In the genomic region with DNA sequence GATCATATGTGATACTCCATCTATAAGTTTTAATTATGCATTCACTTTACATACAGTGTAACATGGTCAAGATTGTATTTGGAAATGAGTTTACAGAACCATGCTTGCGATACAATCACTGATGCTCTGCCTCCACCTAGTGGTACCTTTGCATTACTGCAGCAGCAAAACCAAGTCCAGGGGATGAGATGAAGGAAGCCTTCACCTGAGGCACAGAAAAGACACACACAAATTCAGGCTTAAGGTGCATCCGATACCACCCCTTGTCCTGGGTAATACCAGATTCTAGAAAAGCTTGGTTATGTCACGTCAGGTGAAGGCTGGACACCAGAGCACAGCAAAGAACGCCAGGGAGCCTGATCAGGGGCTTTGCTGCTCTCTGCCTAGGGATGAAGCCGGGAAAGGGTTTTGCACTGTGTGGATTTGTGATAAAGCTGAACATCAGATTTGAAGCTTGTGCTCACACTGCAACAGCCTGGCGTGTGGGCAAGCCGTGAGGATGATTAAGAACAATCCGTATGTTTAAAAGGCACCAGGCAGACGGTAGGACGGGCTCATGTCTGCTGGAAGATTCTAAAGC, we compare ENCODE assay signal across 8 mouse cellular contexts. TPM values are rescaled to one million over a fixed set of nuclear protein-coding genes. Genes with fewer than 3 reads are reported as not detected.
DNase-seq lines count a peak whose midpoint lies in the region; ATAC-seq and TF ChIP-seq lines count a peak whose summit lies in the region.
"Had no signal": no experiment of that assay in that cellular context is flagged by ENCODE, and none has a peak within 500 bp of the region (broad histone marks: within the 10 kb centered on the region; RNA-seq: fewer than 3 reads in every experiment).

No protein-coding gene starts in this region.

- 0 out of 2 replicates have a peak, but pooled peaks cover 3% of the 10 kb centered on the region for H3K36me3 ChIP-seq in ES-E14 (ENCODE audit: control insufficient read depth, insufficient read depth, low read length, poor library complexity, severe bottlenecking)
- H3K36me3 ChIP-seq in hindbrain, postnatal 0 days (ENCODE audit: insufficient read depth, low read length): peaks cover 12% of the 10 kb centered on the region

- TF ChIP-seq CTCF in embryonic fibroblast, embryonic 13.5 days (IDR thresholded peaks at IDR 0.05; ENCODE audit: borderline replicate concordance, insufficient read depth, low read length): peak; percentile 77; the same call in 1 of the 2 replicates
- TF ChIP-seq CTCF in hindbrain, postnatal 0 days (IDR thresholded peaks at IDR 0.05; ENCODE audit: low read depth): peak; percentile 100

- H3K4me3 ChIP-seq in ES-E14 (ENCODE audit: insufficient read depth in 1 of 2, low read depth in 1 of 2, low read length in 2 of 2, poor library complexity in 1 of 2, severe bottlenecking in 1 of 2): no peak overlapping the region
- H3K4me3 ChIP-seq in embryonic fibroblast, embryonic 13.5 days (ENCODE audit: insufficient read depth, low read length): no peak overlapping the region
- H3K4me3 ChIP-seq in hindbrain, postnatal 0 days (ENCODE audit: low read length): no peak overlapping the region
- H3K4me3 ChIP-seq: liver, embryonic 13.5 days had no signal

- ATAC-seq in hindbrain, postnatal 0 days: peak; percentile 72
- ATAC-seq in megakaryocyte progenitor cell, adult 5-6 weeks (replicated peaks; ENCODE audit: poor library complexity): peak; percentile 90

- in situ Hi-C loops in ES-E14 (cut with MboI; ENCODE audit: low sequenced_read_pairs in 2 of 2, unreplicated experiment in 2 of 2): loop anchor here in 1 of 2 experiments (10.0 kb wide), 1 partner anchor 335 kb away; no protein-coding TSS in a partner anchor

- H3K4me1 ChIP-seq in ES-E14 (ENCODE audit: control insufficient read depth in 2 of 2, insufficient read depth in 2 of 2, low read length in 2 of 2, poor library complexity in 1 of 2): peaks cover 1 to 5% of the 10 kb centered on the region in 2 experiments; a peak in 3 of 4 replicates
- H3K4me1 ChIP-seq in embryonic fibroblast, embryonic 13.5 days (ENCODE audit: control insufficient read depth, insufficient read depth, low read length): no peaks in the 10 kb centered on the region
- H3K4me1 ChIP-seq in hindbrain, postnatal 0 days (ENCODE audit: insufficient read depth, low read length): no peaks in the 10 kb centered on the region
- H3K4me1 ChIP-seq: liver, embryonic 13.5 days had no signal

- TF ChIP-seq POLR2A in embryonic fibroblast, embryonic 13.5 days (IDR thresholded peaks at IDR 0.05; ENCODE audit: low read depth, low read length): no peak

- H3K27ac ChIP-seq in ES-E14 (ENCODE audit: insufficient read depth, low read depth, low read length, poor library complexity, severe bottlenecking): no peak overlapping the region
- H3K27ac ChIP-seq in embryonic fibroblast, embryonic 13.5 days (ENCODE audit: insufficient read depth, low read length): no peak overlapping the region
- H3K27ac ChIP-seq in hindbrain, postnatal 0 days: no peak overlapping the region
- H3K27ac ChIP-seq: liver, embryonic 13.5 days had no signal

- no peak overlapping the region for H3K9ac ChIP-seq in ES-E14 (ENCODE audit: insufficient read depth, low read depth, low read length, poor library complexity, severe bottlenecking)
- H3K9ac ChIP-seq in hindbrain, postnatal 0 days (replicated peaks; ENCODE audit: low read length): no peak overlapping the region
- H3K9ac ChIP-seq: liver, embryonic 13.5 days had no signal

- no peak for DNase-seq in ES-E14 (ENCODE audit: low read depth, low spot score)
- peak; percentile 35 to 48 for DNase-seq in adrenal gland, postnatal 36 days
- DNase-seq in hindbrain, postnatal 0 days (ENCODE audit: low spot score): peak; percentile 81
- DNase-seq in layer of hippocampus, postnatal 14 days (ENCODE audit: low spot score in 2 of 2): peak; percentile 61 to 73
- DNase-seq in right cerebral cortex, postnatal 4 days: peak; percentile 40
- DNase-seq: liver, embryonic 13.5 days had no signal

- no peaks in the 10 kb centered on the region for H3K27me3 ChIP-seq in hindbrain, postnatal 0 days (ENCODE audit: insufficient read depth, low read length)

- no peaks in the 10 kb centered on the region for H3K9me3 ChIP-seq in ES-E14 (ENCODE audit: control insufficient read depth, insufficient read depth, low read depth, low read length)
- H3K9me3 ChIP-seq in hindbrain, postnatal 0 days (ENCODE audit: low read length): no peaks in the 10 kb centered on the region
- H3K9me3 ChIP-seq: liver, embryonic 13.5 days had no signal

- WGBS in hindbrain, postnatal 0 days: 40% methylated on average over 10 of the region's 10 CpGs

- no peak overlapping the region for H3K4me2 ChIP-seq in hindbrain, postnatal 0 days (ENCODE audit: low read depth, low read length)
- H3K4me2 ChIP-seq: liver, embryonic 13.5 days had no signal

TF ChIP-seq in ES-E14, 5 proteins besides CTCF, POLR2A, EP300 and RAD21:
- TF ChIP-seq ZNF384 (IDR thresholded peaks at IDR 0.05; ENCODE audit: low read depth, low read length): no peak
- TF ChIP-seq ZC3H11A (IDR thresholded peaks at IDR 0.05; ENCODE audit: borderline replicate concordance, low read depth, low read length): peak; percentile 100
- no peak for TF ChIP-seq CHD2 (IDR thresholded peaks at IDR 0.05; ENCODE audit: low read depth, low read length)
- no peak for TF ChIP-seq HCFC1 (IDR thresholded peaks at IDR 0.05; ENCODE audit: borderline replicate concordance, insufficient read depth, low read length)
- TF ChIP-seq MAFK (IDR thresholded peaks at IDR 0.05; ENCODE audit: insufficient read depth, low read depth, low read length): no peak
TF ChIP-seq in ES-E14: peak in this region for 1.

RNA-seq across cellular contexts. Expression of a gene that starts 29.4 kb away (rescaled TPM):
- 20.1 and 22.8 TPM in 2 replicates for total RNA-seq in ES-E14 (2012; rRNA removed)
- 10 to 100 TPM; 87.5 to 97.8 TPM for total RNA-seq in adrenal gland, postnatal 36 days (2021)
- polyA plus RNA-seq in embryonic fibroblast, embryonic 13.5 days (2011; ENCODE audit: insufficient read length, low read depth, missing spikeins): 112 and 129 TPM in 2 replicates
- total RNA-seq in hindbrain, postnatal 0 days (2014; rRNA removed): 67.0 and 69.3 TPM in 2 replicates
- 86.6 and 88.6 TPM in 2 replicates for polyA plus RNA-seq in hindbrain, postnatal 0 days (2015; fragmentation: Nextera tagmentation; extraction: Ambion mirVana)
- total RNA-seq in layer of hippocampus, postnatal 14 days (2021): 100 to 1,000 TPM; 121 to 126 TPM
- 18.9 and 26.1 TPM in 2 replicates for total RNA-seq in megakaryocyte progenitor cell, adult 5-6 weeks (2015)
- total RNA-seq in megakaryocyte progenitor cell, adult 5-6 weeks (2017): 26.6 and 36.4 TPM in 2 replicates

RNA-seq across cellular contexts. Expression of a gene that starts 40.6 kb away (rescaled TPM):
- total RNA-seq in ES-E14 (2012; rRNA removed): 75.8 and 104 TPM in 2 replicates
- total RNA-seq in adrenal gland, postnatal 36 days (2021): 10 to 100 TPM in 1 of 2 experiments, 1 to 10 TPM in 1; 5.6 to 12.9 TPM
- polyA plus RNA-seq in embryonic fibroblast, embryonic 13.5 days (2011; ENCODE audit: insufficient read length, low read depth, missing spikeins): 5.2 and 8.5 TPM in 2 replicates
- 27.0 and 29.1 TPM in 2 replicates for total RNA-seq in hindbrain, postnatal 0 days (2014; rRNA removed)
- 13.8 and 14.7 TPM in 2 replicates for polyA plus RNA-seq in hindbrain, postnatal 0 days (2015; fragmentation: Nextera tagmentation; extraction: Ambion mirVana)
- total RNA-seq in layer of hippocampus, postnatal 14 days (2021): 10 to 100 TPM; 25.8 to 26.0 TPM
- total RNA-seq in megakaryocyte progenitor cell, adult 5-6 weeks (2015): not detected in 2 replicates
- total RNA-seq in megakaryocyte progenitor cell, adult 5-6 weeks (2017): 0.14 TPM in 1 of 2 replicates, not detected in the other

Comparison
In these comparisons a context has a peak if more than half of its experiments do, and no peak if none do; other contexts are left out.
1. RNA of a gene that starts 40.6 kb away (total RNA-seq): 75.8 to 104 TPM in ES-E14, 27.0 to 29.1 TPM in hindbrain, postnatal 0 days, 25.8 to 26.0 TPM in layer of hippocampus, postnatal 14 days and 5.6 to 12.9 TPM in adrenal gland, postnatal 36 days; 0.14 TPM in megakaryocyte progenitor cell, adult 5-6 weeks; every median in the first group is over 4 times any median in the second.